In genomic region chr9:93072140-93072539, GRCm38 (mm10) we compare ENCODE assay signal across 12 mouse cellular contexts.
"Had no signal": no experiment of that assay in that cellular context is flagged by ENCODE, and none has a peak within 500 bp of the region (broad histone marks: within the 10 kb centered on the region; RNA-seq: fewer than 3 reads in every experiment).

No protein-coding gene starts in this region.

- H3K4me3 ChIP-seq: kidney, embryonic 15.5 days; limb, embryonic 12.5 days; liver, embryonic 15.5 days; midbrain, embryonic 13.5 days; neural tube, embryonic 12.5 days had no signal

- H3K27me3 ChIP-seq: kidney, embryonic 15.5 days; limb, embryonic 12.5 days; liver, embryonic 15.5 days; midbrain, embryonic 13.5 days; neural tube, embryonic 12.5 days had no signal

- DNase-seq: kidney, adult 18-20 months; kidney, postnatal 14 days; lung, adult 2 months; lung, postnatal 36 days; thymus, postnatal 4 days had no signal

- H3K27ac ChIP-seq: kidney, embryonic 15.5 days; limb, embryonic 12.5 days; liver, embryonic 15.5 days; midbrain, embryonic 13.5 days; neural tube, embryonic 12.5 days; stomach, postnatal 0 days had no signal

- H3K4me1 ChIP-seq: kidney, embryonic 15.5 days; limb, embryonic 12.5 days; liver, embryonic 15.5 days; midbrain, embryonic 13.5 days; neural tube, embryonic 12.5 days had no signal

- H3K36me3 ChIP-seq: kidney, embryonic 15.5 days; limb, embryonic 12.5 days; liver, embryonic 15.5 days; midbrain, embryonic 13.5 days; neural tube, embryonic 12.5 days had no signal

- H3K9me3 ChIP-seq: kidney, embryonic 15.5 days; limb, embryonic 12.5 days; liver, embryonic 15.5 days; midbrain, embryonic 13.5 days; neural tube, embryonic 12.5 days had no signal

- ATAC-seq: lung, postnatal 0 days; midbrain, embryonic 13.5 days had no signal

- H3K4me2 ChIP-seq: kidney, embryonic 15.5 days; limb, embryonic 12.5 days; liver, embryonic 15.5 days; midbrain, embryonic 13.5 days; neural tube, embryonic 12.5 days had no signal

- H3K9ac ChIP-seq: kidney, embryonic 15.5 days; limb, embryonic 12.5 days; liver, embryonic 15.5 days; midbrain, embryonic 13.5 days; neural tube, embryonic 12.5 days had no signal
